Mouse (Mus musculus): ENCODE results near the gene Ints12.

GRCm38 (mm10) chr3:133141877-133142276, 50.2 kb downstream of the Ints12 start:
- TF ChIP-seq CTCF (IDR thresholded peaks at IDR 0.05; ENCODE audit: extremely low read depth, insufficient read depth, low read length) (no peak), POLR2A (IDR thresholded peaks at IDR 0.05; ENCODE audit: extremely low read depth, insufficient read depth, low read length) (no peak)
